Mouse (Mus musculus) layer of hippocampus, adult 11-12 months (tissue): Measurements from ENCODE around the gene Clmp.
"Not testable (repeated sequence)": the region's sequence is repeated elsewhere in the genome, so short reads cannot be mapped to it uniquely, and the experiment has no call there.

ENCODE experiments used
- DNase-seq: peaks from one replicate; pipeline ENCODE4 v3.0.0; 2022; ENCODE audit warnings: low spot score

Clmp gene

GRCm38 (mm10) chr9:40800675-40801612 lies 115.2 kb downstream of the Clmp start, which contains the start of gene Hspa8:
Gene Hspa8 (plus strand): TSS chr9:40800984.
- peak; percentile 100 for DNase-seq

GRCm38 (mm10) chr9:40801614-40802532 lies 116.1 kb downstream of the Clmp start:
- peak; percentile 64 for DNase-seq

GRCm38 (mm10) chr9:40802533-40802875 lies 116.7 kb downstream of the Clmp start:
- DNase-seq: not testable (repeated sequence)

GRCm38 (mm10) chr9:40804576-40804975 lies 118.8 kb downstream of the Clmp start:
- not testable (repeated sequence) for DNase-seq

- DNase-seq: peak; percentile 91
These were observed 119.5 kb downstream of the Clmp start for GRCm38 (mm10) chr9:40805263-40805662.

GRCm38 (mm10) chr9:40806440-40807288 lies 120.9 kb downstream of the Clmp start:
- DNase-seq: no peak

GRCm38 (mm10) chr9:40807289-40807920 lies 121.6 kb downstream of the Clmp start:
- no peak for DNase-seq

GRCm38 (mm10) chr9:40808061-40808906 lies 122.5 kb downstream of the Clmp start:
- no peak for DNase-seq

GRCm38 (mm10) chr9:40808907-40809280 lies 123.1 kb downstream of the Clmp start:
- no peak for DNase-seq

- DNase-seq: no peak
These were observed 126.1 kb downstream of the Clmp start for GRCm38 (mm10) chr9:40811860-40812259.

GRCm38 (mm10) chr9:40814060-40814459 lies 128.3 kb downstream of the Clmp start:
- no peak for DNase-seq

- DNase-seq: no peak
These were observed 131.7 kb downstream of the Clmp start for GRCm38 (mm10) chr9:40817325-40818028.

- DNase-seq: no peak
These were observed 139.8 kb downstream of the Clmp start for GRCm38 (mm10) chr9:40825601-40826000.

- DNase-seq: no peak
These were observed 141.6 kb downstream of the Clmp start for GRCm38 (mm10) chr9:40827366-40827765.

- peak; percentile 83 for DNase-seq
These were observed 148.8 kb downstream of the Clmp start for GRCm38 (mm10) chr9:40834569-40834968.
